Mouse (Mus musculus) telencephalon, adult 2 months (tissue): Measurements from ENCODE around the gene Klhl3.

Source experiments
- DNase-seq: peaks from one replicate; pipeline ENCODE4 v3.0.0-alpha.2; 2011; ENCODE audit warnings: low read depth, low spot score

Gene Klhl3

GRCm38 (mm10) chr13:57977721-57978120, 135.7 kb downstream of the Klhl3 start:
- no peak for DNase-seq

- DNase-seq: no peak
Measured at GRCm38 (mm10) chr13:57965658-57966057, 147.7 kb downstream of the Klhl3 start.

- DNase-seq: no peak
Measured at GRCm38 (mm10) chr13:57960254-57960653, 153.1 kb downstream of the Klhl3 start.

DNA sequence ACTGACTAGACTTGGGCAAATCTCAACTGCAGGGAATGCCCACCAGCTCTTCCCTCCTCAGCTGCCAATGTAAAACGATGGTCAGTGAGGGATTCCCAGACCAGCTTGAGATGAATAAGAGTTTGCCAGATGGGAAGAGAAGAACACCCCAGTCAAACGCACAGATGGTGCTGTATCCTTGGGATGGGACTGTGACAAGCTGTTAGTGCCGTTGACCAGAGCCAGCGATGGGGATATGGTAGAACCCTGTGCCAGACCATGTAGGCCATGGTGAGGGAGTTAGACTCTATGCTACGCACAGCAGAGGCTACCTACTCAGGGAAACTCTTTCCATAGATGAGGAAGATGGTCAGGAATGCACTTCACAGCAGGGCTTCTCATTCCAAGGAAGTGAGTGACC, 153.6 kb downstream of the Klhl3 start:
- DNase-seq: no peak
